Mouse (Mus musculus): ENCODE measurements around the gene Rlbp1.

- TF ChIP-seq POLR2A (IDR thresholded peaks at IDR 0.05; ENCODE audit: insufficient read length, low read depth) (no peak), CEBPB (IDR thresholded peaks at IDR 0.05; ENCODE audit: insufficient read depth, poor library complexity, severe bottlenecking) (no peak), TCF12 (IDR thresholded peaks at IDR 0.05; ENCODE audit: insufficient read depth, poor library complexity, severe bottlenecking) (no peak), USF1 (IDR thresholded peaks at IDR 0.05; ENCODE audit: low read depth) (no peak), E2F4 (IDR thresholded peaks at IDR 0.05; ENCODE audit: insufficient read depth) (no peak), POLR2AphosphoS2 (IDR thresholded peaks at IDR 0.05; ENCODE audit: insufficient read length, low read depth) (no peak), MAX (IDR thresholded peaks at IDR 0.05; ENCODE audit: low read depth) (no peak), MYOD1 (IDR thresholded peaks at IDR 0.05; ENCODE audit: control insufficient read depth in 1 of 3, insufficient read length in 2 of 3, low read depth in 2 of 3) (no peak), REST (IDR thresholded peaks at IDR 0.05; ENCODE audit: insufficient read depth, insufficient read length) (no peak), MYOG (IDR thresholded peaks at IDR 0.05; ENCODE audit: control insufficient read depth in 1 of 3, insufficient read depth in 1 of 3, insufficient read length in 2 of 3, low read depth in 2 of 3) (no peak), TCF3 (IDR thresholded peaks at IDR 0.05; ENCODE audit: insufficient read length, low read depth) (no peak), SRF (IDR thresholded peaks at IDR 0.05; ENCODE audit: control insufficient read depth, insufficient read length, low read depth) (no peak)
Measured at GRCm38 (mm10) chr7:79375594-79375993, 11.3 kb downstream of the Rlbp1 start.

Data from myocyte (in vitro differentiated cells).